Mouse (Mus musculus) liver, embryonic 15.5 days (tissue): Measurements from ENCODE around the gene Ubc. TPM values are rescaled to one million over a fixed set of nuclear protein-coding genes. Genes with fewer than 3 reads are reported as not detected.
A peak's percentile ranks its signal among the peaks of the same experiment; 100 is the strongest.
"Not testable (repeated sequence)": the region's sequence is repeated elsewhere in the genome, so short reads cannot be mapped to it uniquely, and the experiment has no call there.

Experiments
- ATAC-seq: fragments of 200-750 bp; cut with Nextera tagmentation; 2 replicates; pipeline ENCODE4 v1.8.0; 2017; ENCODE audit warnings: moderate number of reproducible peaks, mild to moderate bottlenecking, moderate library complexity; ENCODE audit not compliant: insufficient read depth
- H3K27ac ChIP-seq: fragments of 300-500 bp; sonication (generic); replicated peaks from 2 replicates; pipeline ENCODE4 v1.5.1; 2015; ENCODE audit warnings: mild to moderate bottlenecking, inconsistent platforms
- H3K27me3 ChIP-seq: fragments of 300-500 bp; sonication (generic); 2 replicates; pipeline ENCODE4 v1.6.1; 2015; ENCODE audit warnings: mild to moderate bottlenecking, inconsistent platforms
- H3K36me3 ChIP-seq: fragments of 300-500 bp; sonication (generic); replicated peaks from 2 replicates; pipeline ENCODE4 v1.6.1; 2015; ENCODE audit warnings: moderate library complexity, mild to moderate bottlenecking, inconsistent platforms
- H3K4me1 ChIP-seq: fragments of 300-500 bp; sonication (generic); replicated peaks from 2 replicates; pipeline ENCODE4 v1.6.1; 2015; ENCODE audit warnings: inconsistent platforms
- H3K4me2 ChIP-seq: fragments of 300-500 bp; sonication (generic); 2 replicates; pipeline ENCODE4 v1.6.1; 2015; ENCODE audit warnings: moderate library complexity, mild to moderate bottlenecking, inconsistent platforms
- H3K4me3 ChIP-seq: fragments of 300-500 bp; sonication (generic); replicated peaks from 2 replicates; pipeline ENCODE4 v1.5.1; 2015; ENCODE audit warnings: mild to moderate bottlenecking, inconsistent platforms
- H3K9ac ChIP-seq: fragments of 300-500 bp; sonication (generic); 2 replicates; pipeline ENCODE4 v1.6.1; 2015; ENCODE audit warnings: moderate library complexity, mild to moderate bottlenecking, inconsistent platforms
- H3K9me3 ChIP-seq: fragments of 300-500 bp; sonication (generic); replicated peaks from 2 replicates; pipeline ENCODE4 v1.6.1; 2016; ENCODE audit warnings: inconsistent platforms
- WGBS: fragments of 180-500 bp; shearing (Covaris S2); methylation state at CpG from one replicate; pipeline ENCODE4 v1.1.7; 2015; ENCODE audit warnings: mixed read lengths; ENCODE audit not compliant: insufficient replicate concordance; 5-methylcytosine and 5-hydroxymethylcytosine counted together
- polyA plus RNA-seq: library from polyadenylated mRNA; unstranded; fragments of >200 nt; fragmentation: Nextera tagmentation; extraction: Ambion mirVana; gene quantifications from 2 replicates; pipeline ENCODE4 v1.2.1, GENCODE M21; 2015

The Ubc gene
- polyA plus RNA-seq = 563 and 623 TPM in 2 replicates

DNA sequence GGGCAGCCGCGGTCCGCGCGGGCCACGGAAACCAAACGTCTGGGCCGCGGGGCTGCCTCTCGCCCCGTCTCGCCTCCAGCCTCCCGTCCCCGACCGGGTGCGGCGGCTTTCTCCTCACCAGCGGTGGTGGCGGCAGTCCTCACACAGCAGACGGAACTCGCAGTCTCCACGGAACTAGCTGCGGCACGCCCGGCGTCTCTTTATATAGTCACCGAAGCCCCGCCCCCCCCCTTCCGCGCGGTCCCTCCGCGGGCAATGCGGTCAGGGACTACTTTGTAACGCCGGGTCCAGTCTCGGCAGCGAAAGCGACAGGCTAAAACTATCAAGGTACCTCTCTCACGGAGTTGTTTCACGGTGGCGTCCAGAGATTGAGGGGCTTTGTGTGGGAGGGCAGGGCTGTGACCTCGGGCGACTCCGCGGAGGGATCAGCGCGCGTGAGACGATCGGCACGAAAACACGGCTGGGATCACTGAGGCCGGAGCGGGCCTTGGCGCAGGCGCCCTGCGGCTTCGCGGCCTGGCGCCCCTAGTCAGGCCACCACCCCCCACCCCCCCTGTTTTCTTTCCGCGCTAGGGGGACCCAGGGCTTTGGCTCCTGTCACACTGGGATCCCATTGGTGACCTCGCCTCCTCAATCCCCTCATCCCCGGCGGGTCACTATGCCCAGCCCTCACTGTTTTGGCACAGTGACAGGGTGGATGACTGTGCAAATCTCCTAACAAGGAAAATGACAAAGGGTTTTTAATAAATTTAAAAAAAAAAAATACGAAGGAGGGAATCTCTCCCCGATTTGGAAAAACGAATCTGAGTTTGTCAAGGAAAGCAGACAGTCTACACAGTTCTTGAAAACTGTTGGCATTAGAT lies at the start of gene Ubc:
Gene Ubc (minus strand): TSS at position 624 of the 863 bp plus-strand sequence.
- Histone ChIP-seq H3K27me3 (no peaks in the 10 kb centered on the region), H3K36me3 (peaks cover 24% of the 10 kb centered on the region), H3K9me3 (no peaks in the 10 kb centered on the region), H3K4me2 (peak within 1 kb of the TSS; percentile 72), H3K4me3 (peak within 1 kb of the TSS; percentile 97), H3K27ac (peak within 1 kb of the TSS; percentile 97), H3K9ac (peak within 1 kb of the TSS; percentile 99), H3K4me1 (peaks cover 57% of the 10 kb centered on the region)
- under 1% methylated on average over 69 of the region's 69 CpGs for WGBS
- peak; percentile 61 for ATAC-seq

DNA sequence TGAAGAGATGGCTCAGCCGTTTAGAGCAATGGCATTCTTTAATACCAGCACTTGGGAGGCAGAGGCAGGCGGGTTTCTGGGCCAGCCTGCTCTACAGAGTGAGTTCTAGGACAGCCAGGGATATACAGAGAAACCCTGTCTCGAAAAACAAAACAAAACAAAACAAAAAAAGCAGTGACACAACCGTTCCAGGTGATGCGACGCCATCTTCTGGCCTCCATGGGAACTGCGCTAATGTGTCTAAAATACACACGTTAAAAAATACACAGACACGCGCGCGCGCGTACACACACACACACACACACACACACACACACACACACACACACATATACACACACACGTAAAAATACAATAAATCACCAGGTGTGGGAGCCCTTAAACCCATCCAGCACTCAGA lies 44.3 kb upstream of the Ubc start:
- Histone ChIP-seq H3K4me2 (peak overlapping the region; percentile 100), H3K36me3 (peaks cover 22% of the 10 kb centered on the region), H3K4me1 (peaks cover 33% of the 10 kb centered on the region), H3K27ac (peak overlapping the region; percentile 81), H3K4me3 (peak overlapping the region; percentile 88)
- 50% methylated on average over 15 of the region's 15 CpGs for WGBS
- H3K9ac ChIP-seq, ATAC-seq, H3K9me3 ChIP-seq, H3K27me3 ChIP-seq: not testable (repeated sequence)

DNA sequence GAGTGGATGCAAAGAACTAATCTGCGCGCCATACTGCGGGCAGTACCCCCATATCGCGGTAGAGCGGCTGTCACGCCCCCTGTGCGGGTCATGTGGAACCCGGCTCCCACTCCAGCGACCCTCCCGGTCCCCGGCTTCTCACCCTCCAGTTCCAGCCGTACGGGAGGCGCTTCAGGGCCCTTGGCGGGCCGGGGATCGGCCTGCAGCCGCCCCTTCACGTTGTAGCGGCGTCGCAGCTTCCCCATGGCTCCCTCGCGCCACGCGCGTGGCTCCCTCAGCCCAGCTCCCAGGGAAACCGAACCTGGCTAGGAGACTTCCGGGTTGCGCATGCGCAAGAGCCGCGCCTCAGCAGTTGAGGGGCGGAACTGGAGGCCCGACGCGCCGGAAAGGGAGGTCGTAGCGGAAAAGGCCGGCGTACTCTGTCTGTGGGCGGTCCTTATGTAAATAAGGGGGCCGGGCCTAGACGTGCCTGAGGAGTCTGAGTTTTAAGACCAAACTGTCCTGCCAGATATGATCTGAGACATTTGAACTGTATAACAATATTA lies 43.9 kb upstream of the Ubc start, which contains the start of gene Dhx37:
Gene Dhx37 (minus strand): TSS at position 329 of the 545 bp plus-strand sequence.
- H3K9ac ChIP-seq = peak within 1 kb of the TSS; percentile 90
- no peaks in the 10 kb centered on the region for H3K9me3 ChIP-seq
- peaks cover 26% of the 10 kb centered on the region for H3K36me3 ChIP-seq
- peak within 1 kb of the TSS; percentile 100 for H3K4me2 ChIP-seq
- no peaks in the 10 kb centered on the region for H3K27me3 ChIP-seq
- ATAC-seq = peak; percentile 97
- peaks cover 28% of the 10 kb centered on the region for H3K4me1 ChIP-seq
- H3K4me3 ChIP-seq = peak within 1 kb of the TSS; percentile 88
- H3K27ac ChIP-seq = peak within 1 kb of the TSS; percentile 81
- under 1% methylated on average over 46 of the region's 46 CpGs for WGBS

DNA sequence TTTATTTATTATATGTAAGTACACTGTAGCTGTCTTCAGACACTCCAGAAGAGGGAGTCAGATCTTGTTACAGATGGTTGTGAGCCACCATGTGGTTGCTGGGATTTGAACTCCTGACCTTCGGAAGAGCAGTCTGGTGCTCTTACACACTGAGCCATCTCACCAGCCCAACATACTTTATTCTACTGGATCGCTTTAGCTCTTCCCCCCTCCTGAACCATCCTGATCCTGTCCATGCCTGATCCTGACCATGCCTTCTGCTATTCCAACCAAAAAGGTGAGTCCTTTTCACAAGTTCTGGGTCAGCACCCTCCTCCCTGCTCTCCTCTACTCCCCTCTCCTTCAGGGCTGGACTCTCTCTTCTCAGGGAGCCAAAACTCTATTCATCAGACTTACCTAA lies 42.3 kb upstream of the Ubc start:
- not testable (repeated sequence) for H3K27me3 ChIP-seq, H3K27ac ChIP-seq, ATAC-seq, H3K9ac ChIP-seq, H3K9me3 ChIP-seq
- H3K36me3 ChIP-seq = peaks cover 42% of the 10 kb centered on the region
- peaks cover 28% of the 10 kb centered on the region for H3K4me1 ChIP-seq
- peak overlapping the region; percentile 100 for H3K4me2 ChIP-seq
- 80% methylated on average over 2 of the region's 2 CpGs for WGBS
- H3K4me3 ChIP-seq = peak overlapping the region; percentile 88; the same call in 1 of the 2 replicates

DNA sequence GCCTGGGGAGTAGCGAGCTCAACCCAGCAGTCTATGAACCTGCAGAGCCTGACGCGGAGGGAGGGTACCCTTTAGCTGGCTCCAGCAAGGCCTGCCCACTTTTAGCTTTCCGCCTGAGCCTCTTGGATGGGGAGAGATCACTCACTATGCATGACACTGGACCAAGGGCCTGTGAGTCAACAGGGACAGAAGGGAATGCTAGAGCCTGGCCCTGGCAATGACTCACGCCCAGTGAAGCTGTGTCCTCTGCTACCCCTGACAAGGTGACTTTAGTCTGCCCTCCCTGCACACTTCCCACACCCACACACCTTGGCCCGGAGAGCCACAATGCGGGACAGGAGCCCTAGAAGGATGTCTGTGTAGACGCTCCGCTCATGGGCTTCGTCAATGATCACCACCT lies 36.3 kb upstream of the Ubc start:
- ATAC-seq = no peak
- Histone ChIP-seq H3K27me3 (no peaks in the 10 kb centered on the region), H3K4me1 (no peaks in the 10 kb centered on the region)

DNA sequence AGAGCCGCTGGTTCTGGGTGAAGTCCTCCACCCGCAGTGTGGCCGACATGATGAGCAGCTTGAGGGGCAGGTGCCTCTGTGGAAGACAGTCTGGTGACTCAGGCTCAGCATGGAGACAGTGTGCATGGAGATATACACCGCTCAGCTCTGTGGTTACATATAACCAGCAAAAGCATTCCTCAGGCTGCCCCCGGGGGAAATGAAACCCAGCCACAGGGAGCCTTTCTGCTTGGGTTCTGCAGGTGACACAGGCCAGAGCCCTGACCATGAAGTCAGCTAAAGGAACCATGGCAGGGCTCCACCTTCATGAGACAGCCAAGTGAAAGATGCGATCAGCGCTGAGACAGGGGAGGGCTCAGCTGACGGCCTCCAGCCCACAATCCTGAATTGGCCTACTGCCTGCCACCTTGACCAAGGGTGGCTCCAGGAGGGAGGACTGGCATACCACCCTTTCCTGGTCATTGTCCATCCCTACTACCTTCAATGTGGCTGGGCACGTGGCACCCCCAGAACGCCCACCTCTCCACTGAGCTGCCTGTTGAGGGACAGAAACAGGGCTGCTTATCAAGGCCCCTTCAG lies 35.8 kb upstream of the Ubc start:
- no peak for ATAC-seq
- Histone ChIP-seq H3K9ac (no peak overlapping the region), H3K4me1 (no peaks in the 10 kb centered on the region), H3K9me3 (no peaks in the 10 kb centered on the region), H3K4me3 (no peak overlapping the region), H3K4me2 (no peak overlapping the region), H3K27ac (no peak overlapping the region), H3K36me3 (peaks cover 99% of the 10 kb centered on the region), H3K27me3 (no peaks in the 10 kb centered on the region)
- 80% methylated on average over 10 of the region's 10 CpGs for WGBS

More for the DNA sequence above, 36.3 kb upstream of the Ubc start:
- Histone ChIP-seq H3K36me3 (peaks cover 99% of the 10 kb centered on the region), H3K4me2 (no peak overlapping the region), H3K9me3 (no peaks in the 10 kb centered on the region), H3K27ac (no peak overlapping the region), H3K4me3 (no peak overlapping the region), H3K9ac (no peak overlapping the region)
- WGBS = 81% methylated on average over 10 of the region's 10 CpGs

DNA sequence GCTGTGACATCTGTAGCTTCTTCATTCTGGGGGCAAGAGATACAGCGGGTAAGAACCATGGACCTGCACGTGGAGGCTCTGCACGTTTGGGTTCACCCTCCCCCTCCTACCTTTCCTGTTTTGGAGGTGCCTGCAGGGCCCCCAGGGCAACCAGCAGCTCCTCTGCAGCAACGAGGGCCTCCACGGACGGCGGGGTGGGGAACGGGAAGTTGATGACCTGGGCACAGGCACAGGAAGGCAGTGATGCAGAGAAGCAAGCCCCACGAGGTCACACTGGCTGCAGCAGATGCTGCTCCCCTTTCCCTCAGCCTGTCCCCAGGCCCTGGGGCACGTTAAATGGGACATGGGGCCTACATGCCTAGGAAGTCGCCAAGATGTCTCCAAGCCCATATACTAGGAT lies 29.1 kb upstream of the Ubc start:
- H3K27ac ChIP-seq = no peak overlapping the region
- 54% methylated on average over 11 of the region's 11 CpGs for WGBS
- no peak for ATAC-seq
- no peak overlapping the region for H3K9ac ChIP-seq
- H3K9me3 ChIP-seq = no peaks in the 10 kb centered on the region
- H3K36me3 ChIP-seq = peaks cover 96% of the 10 kb centered on the region
- H3K27me3 ChIP-seq = no peaks in the 10 kb centered on the region
- no peak overlapping the region for H3K4me2 ChIP-seq
- H3K4me3 ChIP-seq = no peak overlapping the region
- H3K4me1 ChIP-seq = no peaks in the 10 kb centered on the region

DNA sequence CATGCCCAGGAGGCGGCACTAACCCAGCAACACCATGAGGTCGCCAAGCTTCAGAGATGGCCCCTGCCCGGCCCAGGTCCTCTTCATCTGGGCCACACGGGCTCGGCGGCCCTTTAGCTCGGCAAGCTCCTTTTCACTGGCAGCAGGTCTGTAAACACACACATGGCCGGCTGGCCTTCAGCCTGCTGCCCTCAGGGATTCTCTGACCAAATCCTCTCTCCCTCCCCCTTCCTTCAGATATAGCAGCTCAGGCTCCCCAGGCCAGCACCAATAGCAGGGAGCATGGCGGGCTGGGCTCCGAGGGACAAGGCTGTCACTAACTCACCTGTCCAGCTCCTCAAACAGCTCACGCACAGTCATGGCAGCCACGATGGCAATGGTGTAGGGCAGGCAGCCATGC lies 28.6 kb upstream of the Ubc start:
- H3K36me3 ChIP-seq = peaks cover 96% of the 10 kb centered on the region
- no peak overlapping the region for H3K4me2 ChIP-seq
- H3K27ac ChIP-seq = no peak overlapping the region
- no peaks in the 10 kb centered on the region for H3K4me1 ChIP-seq
- no peak for ATAC-seq
- no peaks in the 10 kb centered on the region for H3K27me3 ChIP-seq
- 81% methylated on average over 12 of the region's 12 CpGs for WGBS
- H3K9ac ChIP-seq = no peak overlapping the region
- H3K4me3 ChIP-seq = no peak overlapping the region
- no peaks in the 10 kb centered on the region for H3K9me3 ChIP-seq

DNA sequence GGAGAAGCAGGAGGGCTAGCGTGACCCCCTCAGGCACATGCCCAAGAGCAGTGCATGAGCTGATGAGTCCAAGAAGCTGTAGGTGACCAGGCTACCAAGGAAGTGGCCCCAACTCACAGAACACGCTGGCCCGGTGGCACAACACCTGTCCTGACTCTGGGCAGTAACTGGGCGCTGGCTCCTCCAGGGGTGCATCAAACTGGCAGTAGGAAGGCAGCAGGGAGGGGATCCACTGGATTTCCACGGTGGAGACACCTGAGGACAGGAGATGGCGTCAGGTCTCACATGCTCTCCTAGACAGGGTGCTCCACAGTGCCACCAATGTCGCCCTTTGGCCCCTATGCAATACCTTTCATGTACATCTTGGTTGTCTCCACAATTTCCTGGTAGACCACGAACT lies 26.2 kb upstream of the Ubc start:
- Histone ChIP-seq H3K4me1 (no peaks in the 10 kb centered on the region), H3K9ac (no peak overlapping the region), H3K36me3 (peaks cover 79% of the 10 kb centered on the region), H3K9me3 (no peaks in the 10 kb centered on the region), H3K27me3 (no peaks in the 10 kb centered on the region), H3K27ac (no peak overlapping the region), H3K4me2 (no peak overlapping the region), H3K4me3 (no peak overlapping the region)
- ATAC-seq = no peak
- 80% methylated on average over 8 of the region's 8 CpGs for WGBS

DNA sequence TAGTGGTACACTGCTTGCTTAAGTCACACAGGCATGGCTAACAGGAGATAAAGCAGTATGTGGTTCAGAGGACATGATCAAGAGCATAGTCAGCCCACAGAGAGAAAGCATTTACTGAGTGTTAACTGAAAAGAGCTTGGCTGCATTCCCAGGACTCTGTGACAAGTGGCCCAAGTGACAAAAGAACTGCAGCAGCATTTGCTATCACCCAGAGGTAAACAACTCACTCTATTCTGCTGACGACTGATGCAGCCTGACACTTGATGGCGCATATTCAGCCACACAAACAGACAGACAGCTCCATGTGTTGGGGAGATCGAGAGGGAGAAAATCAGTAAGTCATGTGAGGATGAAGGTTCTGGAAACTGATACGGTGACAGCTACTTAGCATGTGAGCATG lies 23.8 kb upstream of the Ubc start:
- WGBS = 70% methylated on average over 4 of the region's 4 CpGs
- Histone ChIP-seq H3K4me1 (peaks cover 17% of the 10 kb centered on the region), H3K4me2 (no peak overlapping the region), H3K27me3 (no peaks in the 10 kb centered on the region), H3K9me3 (no peaks in the 10 kb centered on the region), H3K4me3 (no peak overlapping the region), H3K9ac (no peak overlapping the region), H3K36me3 (peaks cover 57% of the 10 kb centered on the region), H3K27ac (no peak overlapping the region)
- ATAC-seq = no peak

DNA sequence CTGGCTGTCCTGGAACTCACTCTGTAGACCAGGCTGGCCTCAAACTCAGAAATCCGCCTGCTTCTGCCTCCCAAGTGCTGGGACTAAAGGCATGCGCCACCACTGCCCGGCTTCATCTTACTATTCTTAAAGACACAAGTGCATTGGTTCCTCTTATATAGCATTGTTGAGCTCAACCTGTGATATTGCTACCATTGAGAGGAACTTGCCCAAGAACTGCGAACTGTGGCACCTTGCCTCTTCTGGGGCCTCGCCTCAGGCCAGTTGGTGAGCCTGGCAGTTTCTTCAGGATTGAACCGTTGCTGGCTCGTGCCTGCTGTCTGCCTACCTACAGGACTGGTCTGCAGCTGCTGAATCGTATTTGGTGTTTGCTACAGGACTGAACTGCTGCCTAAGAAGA lies 22.5 kb upstream of the Ubc start:
- Histone ChIP-seq H3K4me1 (peaks cover 29% of the 10 kb centered on the region), H3K36me3 (peaks cover 45% of the 10 kb centered on the region)
- not testable (repeated sequence) for H3K4me3 ChIP-seq, ATAC-seq, H3K9ac ChIP-seq, H3K4me2 ChIP-seq, H3K9me3 ChIP-seq, H3K27ac ChIP-seq, H3K27me3 ChIP-seq
- 67% methylated on average over 8 of the region's 8 CpGs for WGBS
